Mouse (Mus musculus) embryonic fibroblast, embryonic 13.5 days (primary cell): ENCODE results near the gene Grk4.

ENCODE experiments used
- CTCF ChIP-seq: IDR thresholded peaks from 2 replicates; pipeline ENCODE4 v1.5.1; 2011; ENCODE audit warnings: mild to moderate bottlenecking, control low read depth, low read length, moderate library complexity, borderline replicate concordance; ENCODE audit not compliant: insufficient read depth
- POLR2A ChIP-seq: IDR thresholded peaks from 2 replicates; pipeline ENCODE4 v1.6.1; 2011; ENCODE audit warnings: low read depth, mild to moderate bottlenecking, control low read depth, low read length, moderate library complexity

DNA sequence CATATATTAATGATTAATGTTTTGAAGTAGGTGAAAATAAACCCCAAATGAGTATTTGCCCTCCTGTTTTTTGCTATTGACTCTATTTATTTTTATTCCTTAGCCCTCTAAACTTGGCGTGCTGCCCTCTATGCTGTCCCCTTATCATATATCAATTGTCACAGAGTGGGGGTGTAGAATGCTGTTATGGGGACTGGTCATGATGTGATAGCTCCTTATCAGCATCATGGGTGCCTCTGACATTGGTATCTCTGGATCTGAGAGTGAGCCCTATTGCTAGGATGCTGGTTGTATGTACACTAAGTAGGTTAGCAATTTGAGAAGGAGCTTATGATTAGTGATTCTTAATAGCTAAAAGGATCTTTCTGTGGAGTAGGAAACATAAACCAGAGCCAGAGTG, 70.1 kb downstream of the Grk4 start:
- no peak for TF ChIP-seq POLR2A
- no peak for TF ChIP-seq CTCF
